41 mouse cellular contexts compared by ENCODE assay signal in genomic region chr3:144985890-144986289, GRCm38 (mm10). TPM values are rescaled to one million over a fixed set of nuclear protein-coding genes. Genes with fewer than 3 reads are reported as not detected.
"Had no signal": no experiment of that assay in that cellular context is flagged by ENCODE, and none has a peak within 500 bp of the region (broad histone marks: within the 10 kb centered on the region; RNA-seq: fewer than 3 reads in every experiment).

No protein-coding gene starts in this region.

- DNase-seq: gastrocnemius, adult 2 months; gastrocnemius, postnatal 10 days; gastrocnemius, postnatal 25 days; heart, adult 2 months; heart, postnatal 14 days; heart, postnatal 36 days; kidney, adult 18-20 months; kidney, adult 8-10 months; kidney, postnatal 10 days; kidney, postnatal 25 days; kidney, postnatal 4 days; layer of hippocampus, postnatal 36 days; left cerebral cortex, postnatal 4 days had no signal

RNA-seq across cellular contexts. Expression of gene Clca4a, which starts 11.0 kb away (rescaled TPM):
- total RNA-seq: gastrocnemius, adult 2 months; gastrocnemius, postnatal 10 days; gastrocnemius, postnatal 25 days; gastrocnemius, postnatal 4 days; granulocyte monocyte progenitor cell, adult 5-6 weeks; heart, adult 2 months; heart, postnatal 14 days; heart, postnatal 36 days; hematopoietic stem cell, adult 5-6 weeks; hindbrain, postnatal 0 days; layer of hippocampus, adult 2 months; layer of hippocampus, postnatal 10 days; layer of hippocampus, postnatal 36 days; left cerebral cortex, adult 18-20 months; left cerebral cortex, adult 8-10 months; left cerebral cortex, postnatal 25 days; left cerebral cortex, postnatal 4 days; liver, adult 2 months had no signal
- polyA plus RNA-seq: heart, adult 2 months; heart, embryonic 11.5 days; heart, embryonic 13.5 days; heart, embryonic 15.5 days; heart, postnatal 0 days; hindbrain, embryonic 11.5 days; hindbrain, embryonic 13.5 days; hindbrain, postnatal 0 days; intestine, embryonic 14.5 days; intestine, embryonic 16.5 days; kidney, embryonic 14.5 days; kidney, embryonic 16.5 days; limb, embryonic 11.5 days; liver, adult 2 months; liver, embryonic 12.5 days; liver, embryonic 14.5 days; liver, embryonic 16.5 days had no signal

RNA-seq across cellular contexts. Expression of gene Clca1, which starts 46.7 kb away (rescaled TPM):
- total RNA-seq: gastrocnemius, adult 2 months; gastrocnemius, postnatal 10 days; gastrocnemius, postnatal 25 days; gastrocnemius, postnatal 4 days; granulocyte monocyte progenitor cell, adult 5-6 weeks; heart, adult 2 months; heart, postnatal 36 days; hematopoietic stem cell, adult 5-6 weeks; hindbrain, postnatal 0 days; layer of hippocampus, adult 2 months; layer of hippocampus, postnatal 10 days; layer of hippocampus, postnatal 36 days; left cerebral cortex, adult 18-20 months; left cerebral cortex, adult 8-10 months; left cerebral cortex, postnatal 10 days; left cerebral cortex, postnatal 25 days; left cerebral cortex, postnatal 4 days; liver, adult 2 months had no signal
- polyA plus RNA-seq: heart, embryonic 11.5 days; heart, embryonic 13.5 days; heart, embryonic 15.5 days; heart, postnatal 0 days; hindbrain, embryonic 11.5 days; hindbrain, embryonic 13.5 days; hindbrain, embryonic 15.5 days; hindbrain, postnatal 0 days; liver, embryonic 14.5 days had no signal

RNA-seq across cellular contexts. Expression of gene Clca4b, which starts 53.6 kb away (rescaled TPM):
- total RNA-seq: gastrocnemius, adult 2 months; gastrocnemius, postnatal 10 days; gastrocnemius, postnatal 25 days; gastrocnemius, postnatal 4 days; granulocyte monocyte progenitor cell, adult 5-6 weeks; heart, adult 2 months; heart, postnatal 14 days; heart, postnatal 36 days; hematopoietic stem cell, adult 5-6 weeks; hindbrain, postnatal 0 days; layer of hippocampus, adult 2 months; layer of hippocampus, postnatal 10 days; layer of hippocampus, postnatal 36 days; left cerebral cortex, adult 18-20 months; left cerebral cortex, adult 8-10 months; left cerebral cortex, postnatal 10 days; left cerebral cortex, postnatal 25 days; left cerebral cortex, postnatal 4 days; liver, adult 2 months had no signal
- polyA plus RNA-seq: heart, adult 2 months; heart, embryonic 11.5 days; heart, embryonic 13.5 days; heart, embryonic 15.5 days; heart, postnatal 0 days; hindbrain, embryonic 11.5 days; hindbrain, embryonic 13.5 days; hindbrain, embryonic 15.5 days; kidney, embryonic 14.5 days; kidney, embryonic 16.5 days; limb, embryonic 11.5 days; limb, embryonic 13.5 days; limb, embryonic 15.5 days; liver, adult 2 months; liver, embryonic 12.5 days; liver, embryonic 14.5 days had no signal
